Mouse (Mus musculus): ENCODE data around the gene H2-T3.
"Not testable (repeated sequence)": the region's sequence is repeated elsewhere in the genome, so short reads cannot be mapped to it uniquely, and the experiment has no call there.

Gene H2-T3

DNA sequence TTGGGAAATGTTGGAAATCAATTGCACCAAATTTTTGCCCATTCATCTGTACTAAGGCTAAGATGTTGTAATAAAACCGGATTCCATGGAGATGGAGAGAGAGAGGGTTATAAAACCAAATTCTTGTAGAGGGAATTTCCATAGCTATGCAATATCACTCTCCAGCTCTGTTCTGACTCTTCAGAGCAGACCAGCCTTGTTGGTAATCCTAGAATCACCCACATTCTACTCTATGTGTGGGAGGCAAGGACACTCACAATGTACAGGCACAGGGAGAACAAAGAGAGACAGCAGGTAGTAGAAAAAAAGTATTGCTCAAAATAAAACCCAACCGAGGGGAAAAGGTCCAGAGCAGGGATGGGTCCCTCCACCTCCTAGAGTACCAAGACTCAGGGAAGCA lies 14.0 kb downstream of the H2-T3 start:
- DNase-seq: not testable (repeated sequence)

- DNase-seq: no peak
These were observed 19.7 kb downstream of the H2-T3 start for GRCm38 (mm10) chr17:36170287-36170814.

- DNase-seq: no peak
These were observed 20.3 kb downstream of the H2-T3 start for GRCm38 (mm10) chr17:36169753-36170152.

DNA sequence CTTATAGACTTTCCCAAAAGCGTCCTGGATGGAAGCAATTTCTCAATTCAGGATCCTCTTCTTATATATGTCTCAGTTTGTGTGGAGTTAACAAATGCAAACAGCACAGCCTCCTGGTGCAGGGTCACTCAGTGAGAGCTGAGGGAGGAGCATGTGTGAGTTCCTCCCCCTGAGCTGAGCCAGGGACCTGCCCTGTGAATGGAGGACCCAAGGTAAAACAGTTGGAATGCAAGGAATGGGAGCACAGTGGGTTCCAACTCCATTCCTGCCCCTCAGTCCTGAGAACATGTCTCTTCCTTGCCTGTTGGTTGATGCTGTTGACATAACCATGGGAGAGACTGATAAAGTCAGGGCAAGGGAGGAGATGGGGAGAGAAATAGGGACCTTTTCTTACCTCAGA lies 21.0 kb downstream of the H2-T3 start:
- DNase-seq: not testable (repeated sequence)

GRCm38 (mm10) chr17:36168039-36168652 lies 21.9 kb downstream of the H2-T3 start, which contains the start of gene Gm8909:
Gene Gm8909, minus strand, starts transcription at chr17:36168537.
- no peak for DNase-seq

DNA sequence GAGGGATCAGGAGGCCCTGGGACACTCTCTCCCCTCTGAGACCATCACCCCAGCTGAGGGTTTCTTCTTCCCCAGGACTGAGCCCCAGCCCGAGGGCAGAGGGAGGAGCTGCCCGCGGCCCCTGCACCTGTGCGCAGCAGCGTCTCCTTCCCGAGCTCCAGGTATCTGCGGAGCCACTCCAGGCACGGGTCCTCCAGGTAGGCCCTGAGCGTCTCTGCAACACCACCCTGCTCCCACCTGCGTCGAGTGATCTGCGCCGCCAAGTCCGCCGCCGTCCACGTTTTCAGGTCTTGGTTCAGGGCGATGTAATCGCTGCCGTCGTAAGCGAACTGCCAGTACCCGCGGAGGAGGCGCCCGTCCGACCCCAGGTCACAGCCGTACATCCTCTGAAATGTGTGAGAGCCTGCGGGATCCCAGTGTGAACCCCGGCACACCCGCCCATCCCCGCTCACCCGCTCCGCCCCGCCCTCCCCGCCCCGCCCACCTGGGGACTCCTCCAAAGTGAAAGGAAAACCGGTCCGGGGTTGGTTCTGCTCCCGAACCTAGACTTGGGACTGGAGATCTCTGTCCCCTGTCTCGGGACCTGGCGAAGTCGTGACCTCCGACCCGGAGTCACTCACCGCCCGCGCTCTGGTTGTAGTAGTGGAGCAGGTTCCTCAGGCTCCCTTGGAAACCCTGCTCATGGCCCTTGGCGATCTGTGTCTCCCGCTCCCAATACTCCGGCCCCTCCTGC lies 22.6 kb downstream of the H2-T3 start:
- no peak for DNase-seq

DNA sequence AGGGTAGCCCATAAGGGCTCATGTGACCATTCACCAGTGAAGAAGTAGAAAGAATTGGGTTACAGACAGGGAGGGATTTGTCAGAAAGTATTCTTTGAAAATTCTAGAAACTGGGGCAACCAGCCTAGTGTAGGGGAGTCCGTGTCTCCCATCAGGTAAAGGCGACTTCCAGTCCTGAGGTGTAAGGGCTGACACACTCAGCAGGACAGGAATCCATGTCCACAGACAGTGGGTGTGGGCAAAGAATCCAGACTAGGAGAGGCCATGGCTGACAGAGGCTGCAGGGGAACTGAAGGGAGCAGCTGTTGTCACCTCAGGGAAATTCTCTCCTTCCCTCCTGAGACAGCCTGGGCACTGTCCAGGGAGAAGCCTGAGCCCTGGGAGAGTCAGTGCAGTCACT lies 23.2 kb downstream of the H2-T3 start:
- not testable (repeated sequence) for DNase-seq

GRCm38 (mm10) chr17:36161129-36162051 lies 28.7 kb downstream of the H2-T3 start:
- DNase-seq: no peak

DNA sequence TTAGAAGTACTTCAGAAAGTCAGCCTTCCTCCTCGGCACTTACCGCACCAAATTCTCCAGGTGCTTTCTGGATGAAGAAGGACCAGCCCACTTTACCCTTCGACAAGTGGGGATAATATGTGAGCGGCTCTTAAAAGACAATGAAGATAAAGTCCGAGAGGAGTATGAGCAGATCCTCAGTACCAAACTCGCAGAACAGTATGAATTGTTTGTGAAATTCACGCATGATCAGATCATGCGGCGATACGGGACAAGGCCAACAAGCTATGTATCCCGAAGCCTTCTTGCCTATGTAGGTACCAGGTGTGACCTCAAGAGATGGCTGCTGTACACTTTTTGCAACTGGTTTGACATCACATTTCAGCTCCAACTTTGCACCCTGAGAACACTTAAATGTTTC lies 31.8 kb downstream of the H2-T3 start:
- DNase-seq: not testable (repeated sequence)

- not testable (repeated sequence) for DNase-seq
These were observed 32.3 kb downstream of the H2-T3 start for GRCm38 (mm10) chr17:36157782-36158181.

- DNase-seq: no peak
These were observed 35.6 kb downstream of the H2-T3 start for GRCm38 (mm10) chr17:36154271-36155149.

GRCm38 (mm10) chr17:36151200-36151599 lies 38.9 kb downstream of the H2-T3 start:
- not testable (repeated sequence) for DNase-seq

DNA sequence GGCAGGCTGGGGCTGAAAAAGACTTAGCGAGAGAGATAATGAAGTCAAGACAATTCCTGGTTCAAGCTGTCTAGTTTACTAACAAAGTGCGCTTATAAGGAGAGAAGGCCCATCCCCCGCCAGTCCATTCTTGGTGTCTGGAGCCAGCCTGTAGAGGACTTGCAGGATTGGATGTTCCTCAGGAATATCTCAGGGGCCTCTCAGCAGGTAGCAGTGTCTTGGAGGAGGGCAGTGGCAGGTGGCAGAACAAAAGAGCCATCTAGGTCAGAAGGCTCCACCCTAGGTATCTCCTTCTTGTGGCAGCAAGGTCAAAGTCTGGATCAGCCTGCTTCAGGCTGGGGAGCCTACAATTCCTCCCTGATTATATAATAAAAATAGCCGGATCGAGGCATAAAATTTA lies 41.6 kb downstream of the H2-T3 start:
- not testable (repeated sequence) for DNase-seq

GRCm38 (mm10) chr17:36146937-36147336 lies 43.1 kb downstream of the H2-T3 start:
- DNase-seq: not testable (repeated sequence)

- DNase-seq: not testable (repeated sequence)
These were observed 44.3 kb downstream of the H2-T3 start for GRCm38 (mm10) chr17:36145861-36146156.

DNA sequence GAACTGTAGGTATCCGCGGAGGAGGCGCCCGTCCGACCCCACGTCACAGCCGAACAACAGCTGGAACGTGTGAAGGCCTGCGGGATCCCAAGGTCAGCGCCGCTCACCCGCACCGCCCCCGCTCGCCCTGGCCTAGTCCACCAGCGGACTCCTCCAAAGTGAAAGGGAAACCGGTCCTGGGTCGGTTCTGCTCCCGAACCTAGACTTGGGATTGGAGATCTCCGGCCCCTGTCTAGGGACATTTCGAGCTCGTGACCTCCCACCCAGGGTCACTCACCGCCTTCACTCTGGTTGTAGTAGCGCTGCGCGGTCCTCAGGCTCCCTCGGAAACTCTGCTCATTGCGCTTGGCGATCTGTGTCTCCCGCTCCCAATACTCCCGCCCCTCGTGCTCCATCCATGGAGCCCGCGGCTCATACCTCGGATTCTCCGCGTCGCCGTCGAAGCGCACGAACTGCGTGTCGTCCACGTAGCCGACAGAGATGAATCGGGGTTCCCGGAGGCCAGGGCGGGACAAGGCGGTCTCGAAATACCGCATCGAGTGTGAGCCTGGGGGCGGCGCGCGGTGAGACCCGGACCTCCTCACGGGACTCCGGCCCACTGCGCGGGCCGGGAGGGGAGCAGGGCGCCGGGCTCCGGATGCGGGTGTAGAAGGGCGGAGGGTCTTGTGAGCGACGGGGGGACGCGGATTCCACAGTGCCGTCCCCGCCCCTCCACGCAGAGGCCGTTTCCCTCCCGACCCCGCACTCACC lies 44.8 kb downstream of the H2-T3 start:
- DNase-seq: no peak

GRCm38 (mm10) chr17:36136299-36136848 lies 53.7 kb downstream of the H2-T3 start:
- DNase-seq: not testable (repeated sequence)

All from liver (tissue).